Mouse (Mus musculus) CH12.LX (cell line): ENCODE results near the gene Otop3. TPM values are rescaled to one million over a fixed set of nuclear protein-coding genes. Genes with fewer than 3 reads are reported as not detected.

Experiments
- DNase-seq: peaks from one replicate; pipeline ENCODE4 v3.0.0-alpha.2; 2013; ENCODE audit errors: extremely low read depth
- H3K27ac ChIP-seq: 2 replicates; pipeline ENCODE4 v1.5.1; 2012; ENCODE audit warnings: low read depth, mild to moderate bottlenecking, control low read depth, moderate library complexity; ENCODE audit not compliant: insufficient read depth
- H3K27me3 ChIP-seq: replicated peaks from 2 replicates; pipeline ENCODE3; 2012; ENCODE audit warnings: inconsistent platforms
- H3K36me3 ChIP-seq, 2 experiments: replicated peaks in 1 of 2; 2 replicates each; pipeline versions ENCODE3 to v1.6.1; 2012; ENCODE audit warnings: inconsistent platforms in 1 of 2, low read length in 1 of 2, mild to moderate bottlenecking in 1 of 2, mixed read lengths in 1 of 2, moderate library complexity in 1 of 2; ENCODE audit not compliant: control insufficient read depth in 1 of 2, insufficient read depth in 1 of 2
- H3K4me1 ChIP-seq, 2 experiments: 2 replicates each; pipeline ENCODE4 v1.6.1; 2012; ENCODE audit warnings: inconsistent platforms in 1 of 2, moderate library complexity in 1 of 2; ENCODE audit not compliant: insufficient read depth in 2 of 2, control insufficient read depth in 1 of 2
- H3K4me2 ChIP-seq: 2 replicates; pipeline ENCODE4 v1.6.1; 2012; ENCODE audit warnings: low read depth, mild to moderate bottlenecking, control low read depth; ENCODE audit not compliant: poor library complexity, insufficient read depth, severe bottlenecking
- H3K4me3 ChIP-seq, 3 experiments: fragments of 150-350 bp in 1 of 3; sonication (generic) in 1 of 3; replicated peaks in 1 of 3; 2 replicates each; pipeline versions ENCODE3 to v1.5.1; 2011 to 2012; ENCODE audit warnings: low read depth in 2 of 3, low read length in 2 of 3, mild to moderate bottlenecking in 2 of 3, moderate library complexity in 2 of 3, control low read depth in 1 of 3, improper control_type of control experiment in 1 of 3, inconsistent platforms in 1 of 3, mixed read lengths in 1 of 3; ENCODE audit not compliant: poor library complexity in 1 of 3
- H3K79me2 ChIP-seq: replicated peaks from 2 replicates; pipeline ENCODE4 v1.6.1; 2012; ENCODE audit warnings: mild to moderate bottlenecking, moderate library complexity; ENCODE audit not compliant: control insufficient read depth, poor library complexity, insufficient read depth, severe bottlenecking; ENCODE audit errors: extremely low read depth
- H3K9ac ChIP-seq: 2 replicates; pipeline ENCODE4 v1.6.1; 2012; ENCODE audit warnings: low read depth, mild to moderate bottlenecking, control low read depth, moderate library complexity; ENCODE audit not compliant: insufficient read depth
- H3K9me3 ChIP-seq: replicated peaks from 2 replicates; pipeline ENCODE3; 2012; ENCODE audit warnings: low read length, inconsistent platforms, mixed read lengths
- BHLHE40 ChIP-seq: IDR thresholded peaks from 2 replicates; pipeline ENCODE4 v1.6.1; 2011; ENCODE audit warnings: mild to moderate bottlenecking, low read depth, low read length, improper control_type of control experiment
- ELF1 ChIP-seq: IDR thresholded peaks from 2 replicates; pipeline ENCODE4 v1.6.1; 2014; ENCODE audit warnings: low read depth, mild to moderate bottlenecking, inconsistent platforms, low read length, improper control_type of control experiment
- EP300 ChIP-seq: IDR thresholded peaks from 2 replicates; pipeline ENCODE4 v1.6.1; 2011; ENCODE audit warnings: low read length, improper control_type of control experiment
- IRF4 ChIP-seq: IDR thresholded peaks from 2 replicates; pipeline ENCODE4 v1.6.1; 2014; ENCODE audit warnings: low read depth, mild to moderate bottlenecking, inconsistent platforms, low read length, improper control_type of control experiment
- JUN ChIP-seq: IDR thresholded peaks from 2 replicates; pipeline ENCODE4 v1.6.1; 2011; ENCODE audit warnings: low read depth, mild to moderate bottlenecking, low read length, improper control_type of control experiment, moderate library complexity; ENCODE audit not compliant: insufficient read depth
- MEF2A ChIP-seq: IDR thresholded peaks from 2 replicates; pipeline ENCODE4 v1.6.1; 2014; ENCODE audit warnings: low read depth, mild to moderate bottlenecking, inconsistent platforms, low read length, improper control_type of control experiment, borderline replicate concordance
- MXI1 ChIP-seq: IDR thresholded peaks from 2 replicates; pipeline ENCODE4 v1.6.1; 2011; ENCODE audit warnings: mild to moderate bottlenecking, low read depth, low read length, improper control_type of control experiment
- NRF1 ChIP-seq: IDR thresholded peaks from 2 replicates; pipeline ENCODE4 v1.6.1; 2014; ENCODE audit warnings: low read depth, mild to moderate bottlenecking, inconsistent platforms, low read length, improper control_type of control experiment, moderate library complexity
- POLR2AphosphoS2 ChIP-seq: IDR thresholded peaks from 2 replicates; pipeline ENCODE4 v1.6.1; 2011; ENCODE audit warnings: low read depth, low read length, improper control_type of control experiment
- SMC3 ChIP-seq: IDR thresholded peaks from 2 replicates; pipeline ENCODE4 v1.6.1; 2011; ENCODE audit warnings: low read depth, low read length, improper control_type of control experiment
- USF1 ChIP-seq: IDR thresholded peaks from 2 replicates; pipeline ENCODE4 v1.6.1; 2014; ENCODE audit warnings: low read depth, mild to moderate bottlenecking, inconsistent platforms, low read length, improper control_type of control experiment
- ZC3H11A ChIP-seq: IDR thresholded peaks from 2 replicates; pipeline ENCODE4 v1.6.1; 2012; ENCODE audit warnings: low read depth, mild to moderate bottlenecking, inconsistent platforms, low read length, improper control_type of control experiment
- dilution Hi-C: fragments of 300-500 bp; cut with MboI; formaldehyde crosslinking; loops from 2 replicates; pipeline ENCODE4 v1.14.3; 2020; ENCODE audit warnings: low sequenced_read_pairs; ENCODE audit not compliant: extremely low pct_unique_long_range_greater_than_20kb, extremely low pct_ligation_motif_present
- in situ Hi-C: fragments of 300-500 bp; cut with MboI; formaldehyde crosslinking; loops from 3 replicates; pipeline ENCODE4 v1.14.3; 2019; ENCODE audit warnings: low sequenced_read_pairs, low pct_ligation_motif_present, low pct_unique_long_range_greater_than_20kb, mixed read lengths
- polyA plus RNA-seq: library from polyadenylated mRNA; unstranded; fragments of >175 nt; gene quantifications from 2 replicates; pipeline ENCODE4 v1.2.1, GENCODE M21; 2012; ENCODE audit warnings: low read depth; ENCODE audit not compliant: insufficient read length
- total RNA-seq, 2 experiments: library from RNA; depleted of rRNA; stranded (reverse); fragments of 300-350 nt in 1 of 2; fragments of >200 nt in 1 of 2; gene quantifications; 2 replicates each; pipeline ENCODE4 v1.2.3; 2012 to 2014

Otop3 gene
- total and polyA plus RNA-seq, 3 experiments: not detected

- in situ Hi-C loops: no loop called here
- Histone ChIP-seq H3K4me2 (no peak overlapping the region), H3K79me2 (no peaks in the 10 kb centered on the region), H3K9me3 (peaks cover 4% of the 10 kb centered on the region), H3K9ac (no peak overlapping the region), H3K27ac (no peak overlapping the region), H3K4me1 (no peaks in the 10 kb centered on the region), H3K27me3 (peaks cover 96% of the 10 kb centered on the region), H3K4me3 (no peak overlapping the region), H3K36me3 (no peaks in the 10 kb centered on the region)
- dilution Hi-C loops: no loop called here
- no peak for TF ChIP-seq ELF1
- TF ChIP-seq MXI1: no peak
- no peak for TF ChIP-seq POLR2AphosphoS2
- TF ChIP-seq NRF1: no peak
- TF ChIP-seq SMC3: no peak
- no peak for TF ChIP-seq MEF2A
- DNase-seq: no peak
These were observed 3.3 kb downstream of the Otop3 start for GRCm38 (mm10) chr11:115337826-115338225.

GRCm38 (mm10) chr11:115341246-115341645 is 6.7 kb downstream of the Otop3 start:
- no peak overlapping the region for H3K27ac ChIP-seq
- dilution Hi-C loops (no loop called here), in situ Hi-C loops (no loop called here)
- H3K4me2 ChIP-seq: no peak overlapping the region
- no peaks in the 10 kb centered on the region for H3K36me3 ChIP-seq
- no peak for DNase-seq
- H3K4me1 ChIP-seq: peaks cover 0 to 6% of the 10 kb centered on the region in 2 experiments; a peak in 1 of 4 replicates
- no peaks in the 10 kb centered on the region for H3K79me2 ChIP-seq
- no peak overlapping the region for H3K4me3 ChIP-seq
- H3K9ac ChIP-seq: no peak overlapping the region
- peaks cover 4% of the 10 kb centered on the region for H3K9me3 ChIP-seq
- peaks cover 94% of the 10 kb centered on the region for H3K27me3 ChIP-seq
- no peak for TF ChIP-seq JUN
- no peak for TF ChIP-seq MEF2A

GRCm38 (mm10) chr11:115341866-115342265 is 7.3 kb downstream of the Otop3 start:
- Histone ChIP-seq H3K4me1 (peaks cover 0 to 6% of the 10 kb centered on the region in 2 experiments; a peak in 1 of 4 replicates), H3K27ac (no peak overlapping the region), H3K79me2 (no peaks in the 10 kb centered on the region), H3K9ac (no peak overlapping the region), H3K36me3 (no peaks in the 10 kb centered on the region), H3K27me3 (peaks cover 94% of the 10 kb centered on the region), H3K4me3 (no peak overlapping the region), H3K9me3 (peaks cover 4% of the 10 kb centered on the region), H3K4me2 (no peak overlapping the region)
- TF ChIP-seq USF1 (no peak), IRF4 (no peak), SMC3 (no peak), ZC3H11A (no peak), EP300 (no peak), JUN (no peak), BHLHE40 (0 out of 2 replicates have a peak, but pooled peaks have one; percentile 5)
- in situ Hi-C loops: no loop called here
- dilution Hi-C loops: no loop called here
- no peak for DNase-seq
